Mouse (Mus musculus) WW6 (cell line): ENCODE results near the gene Gm21650.
"Not testable (repeated sequence)": the region's sequence is repeated elsewhere in the genome, so short reads cannot be mapped to it uniquely, and the experiment has no call there.

Experiments
- DNase-seq: peaks from one replicate; pipeline ENCODE4 v3.0.0-alpha.2; 2013; ENCODE audit warnings: low read depth, low spot score

Gene Gm21650

GRCm38 (mm10) chrY:77692508-77692907, at the start of gene Gm21650:
Gene Gm21650, plus strand, starts transcription at chrY:77692808.
- not testable (repeated sequence) for DNase-seq
